Mouse (Mus musculus) brown adipose tissue, adult 24 weeks (tissue): ENCODE measurements around the gene Olfr1256. TPM values are rescaled to one million over a fixed set of nuclear protein-coding genes. Genes with fewer than 3 reads are reported as not detected.

Source experiments
- H3K27ac ChIP-seq: fragments of 200-500 bp; replicated peaks from 2 replicates; pipeline ENCODE4 v1.5.1; 2012; ENCODE audit warnings: low read depth, mild to moderate bottlenecking, low read length
- H3K4me1 ChIP-seq: fragments of 200-500 bp; 2 replicates; pipeline ENCODE4 v1.6.1; 2012; ENCODE audit warnings: low read length, mixed read lengths; ENCODE audit not compliant: control insufficient read depth, insufficient read depth, insufficient read length
- H3K4me3 ChIP-seq: fragments of 200-500 bp; 2 replicates; pipeline ENCODE4 v1.5.1; 2012; ENCODE audit warnings: low read depth, mild to moderate bottlenecking, low read length, moderate library complexity; ENCODE audit not compliant: insufficient read depth
- polyA plus RNA-seq: library from polyadenylated mRNA; stranded (reverse); fragments of >200 nt; gene quantifications from 2 replicates; pipeline ENCODE4 v1.2.4, GENCODE M21; 2012; ENCODE audit not compliant: missing spikeins, insufficient read depth, insufficient read length

The Olfr1256 gene
- polyA plus RNA-seq, result not detected in 2 replicates

DNA sequence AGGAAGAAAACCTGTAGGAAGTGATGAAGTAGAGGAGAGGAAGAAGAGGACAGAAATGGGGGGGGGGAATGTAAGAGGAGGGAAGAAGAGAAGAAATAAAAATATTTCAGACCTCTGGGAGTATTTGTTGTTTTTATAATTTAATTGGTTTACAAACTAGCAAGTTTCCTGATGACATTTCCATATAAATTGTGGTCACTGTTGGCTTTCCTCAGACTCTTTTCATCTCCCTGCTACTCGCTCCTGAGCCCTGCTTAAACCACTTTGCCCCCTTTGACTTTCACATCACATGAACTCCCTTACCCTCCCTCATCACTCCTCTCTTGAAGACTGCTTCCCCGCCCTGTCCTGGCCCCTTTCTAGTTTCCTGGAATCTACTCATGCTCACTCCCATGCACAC is at the start of gene Olfr1256:
Gene Olfr1256 (minus strand): TSS at position 101 of the 400 bp plus-strand sequence.
- Histone ChIP-seq H3K27ac (no peak within 1 kb of the TSS), H3K4me1 (no peaks in the 10 kb centered on the region), H3K4me3 (no peak within 1 kb of the TSS)

DNA sequence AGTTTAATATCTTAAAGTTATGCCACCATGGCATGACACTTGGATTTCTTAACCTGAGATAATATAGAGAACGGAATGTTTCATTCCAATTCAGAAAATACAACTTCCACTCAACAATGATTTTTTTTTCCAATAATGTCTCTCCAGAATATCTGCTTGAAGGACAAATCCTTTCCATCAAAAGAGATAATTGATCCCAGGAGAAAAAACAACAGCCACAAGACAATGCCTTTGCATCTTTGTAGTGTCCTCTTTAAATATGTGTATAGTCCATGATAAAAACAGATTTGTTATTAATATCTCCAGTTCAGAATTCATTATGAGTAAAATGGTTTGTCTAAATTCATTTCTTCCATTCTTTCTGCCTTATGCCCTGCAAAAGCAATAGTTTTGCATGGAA is 36.8 kb upstream of the Olfr1256 start, which contains the start of gene Olfr1257:
Gene Olfr1257 (plus strand): TSS at position 301 of the 400 bp plus-strand sequence.
- Histone ChIP-seq H3K4me3 (no peak within 1 kb of the TSS), H3K4me1 (no peaks in the 10 kb centered on the region), H3K27ac (no peak within 1 kb of the TSS)

DNA sequence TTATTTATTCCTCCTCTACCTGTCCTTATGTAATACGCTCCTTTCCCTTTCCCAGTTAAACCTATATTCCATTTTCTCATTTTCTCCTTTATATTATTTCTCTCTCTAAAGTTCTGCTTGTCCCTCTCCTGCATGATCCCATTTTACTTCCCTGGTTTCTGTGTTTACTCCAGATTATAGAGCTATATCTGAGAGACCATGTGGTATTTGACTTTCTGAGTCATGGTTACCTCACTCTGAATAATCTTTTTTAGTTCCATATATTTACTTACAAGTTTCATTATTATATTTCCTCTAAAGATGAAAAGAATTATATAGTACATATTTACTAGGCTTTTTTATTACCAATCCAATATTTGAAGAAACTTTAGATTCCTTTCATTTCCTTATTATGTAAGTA is 7.9 kb upstream of the Olfr1256 start:
- Histone ChIP-seq H3K4me3 (no peak overlapping the region), H3K27ac (no peak overlapping the region), H3K4me1 (no peaks in the 10 kb centered on the region)

DNA sequence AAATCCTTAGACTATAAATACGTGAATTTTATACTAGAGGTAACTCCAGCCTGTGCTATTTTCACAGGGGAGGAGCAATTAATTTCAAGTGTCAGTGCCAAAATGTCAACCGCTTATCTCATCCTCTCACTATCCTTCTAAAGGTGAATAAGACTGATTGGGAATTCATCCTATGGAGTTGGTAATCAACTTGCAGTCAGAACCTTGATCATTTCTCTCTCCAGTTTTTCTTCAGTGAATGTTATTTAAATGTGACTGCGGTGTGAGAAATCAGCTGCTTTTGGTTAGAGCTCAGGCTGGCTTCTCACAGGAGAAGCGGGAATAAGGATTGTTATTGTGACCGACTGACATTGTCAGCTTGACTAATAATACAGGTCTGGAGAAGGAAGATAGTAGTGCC is 6.8 kb upstream of the Olfr1256 start, which contains the start of gene Olfr48:
Gene Olfr48 (minus strand): TSS at position 101 of the 400 bp plus-strand sequence.
- Histone ChIP-seq H3K4me3 (no peak within 1 kb of the TSS), H3K4me1 (no peaks in the 10 kb centered on the region), H3K27ac (no peak within 1 kb of the TSS)

DNA sequence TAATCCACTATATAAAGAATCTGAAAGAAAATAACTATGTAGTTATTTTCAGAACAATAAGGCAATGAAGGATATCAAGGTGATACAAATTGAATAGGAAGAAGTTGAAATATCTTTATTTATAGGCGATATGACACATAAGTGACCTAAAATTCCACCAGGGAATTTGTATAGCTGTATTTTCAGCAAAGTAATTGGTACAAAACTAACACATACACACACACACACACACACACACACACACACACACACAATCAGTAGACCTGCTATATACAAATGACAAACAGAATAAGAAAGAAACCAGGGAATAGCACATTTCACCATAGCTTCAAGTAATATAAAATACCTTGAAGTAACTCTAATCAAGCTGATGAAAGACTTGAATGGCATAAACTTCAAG is 21.1 kb downstream of the Olfr1256 start:
- no peaks in the 10 kb centered on the region for H3K4me1 ChIP-seq
- H3K4me3 ChIP-seq, result no peak overlapping the region

DNA sequence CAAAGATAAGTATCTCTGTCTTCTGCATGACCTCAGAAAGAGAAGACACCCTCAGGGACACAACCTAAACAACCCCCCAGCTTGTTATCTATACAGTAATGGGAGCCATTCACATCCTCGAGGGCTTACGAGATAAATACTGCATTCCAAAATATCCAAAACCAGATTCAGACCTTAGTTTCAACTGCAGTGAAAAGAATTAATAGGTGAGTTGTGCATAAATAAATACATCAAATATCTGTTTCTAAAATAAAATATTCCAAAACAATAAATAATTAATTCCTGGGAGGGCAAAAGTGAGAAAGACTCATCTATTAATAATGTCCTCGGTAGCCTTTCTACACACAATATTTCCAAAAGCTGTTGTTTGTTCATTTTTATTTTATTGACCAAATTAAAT is 29.6 kb downstream of the Olfr1256 start, which contains the start of gene Olfr1255:
Gene Olfr1255 (plus strand): TSS at position 301 of the 400 bp plus-strand sequence.
- Histone ChIP-seq H3K27ac (no peak within 1 kb of the TSS), H3K4me1 (no peaks in the 10 kb centered on the region), H3K4me3 (no peak within 1 kb of the TSS)

More for the DNA sequence above, 21.1 kb downstream of the Olfr1256 start:
- no peak overlapping the region for H3K27ac ChIP-seq

DNA sequence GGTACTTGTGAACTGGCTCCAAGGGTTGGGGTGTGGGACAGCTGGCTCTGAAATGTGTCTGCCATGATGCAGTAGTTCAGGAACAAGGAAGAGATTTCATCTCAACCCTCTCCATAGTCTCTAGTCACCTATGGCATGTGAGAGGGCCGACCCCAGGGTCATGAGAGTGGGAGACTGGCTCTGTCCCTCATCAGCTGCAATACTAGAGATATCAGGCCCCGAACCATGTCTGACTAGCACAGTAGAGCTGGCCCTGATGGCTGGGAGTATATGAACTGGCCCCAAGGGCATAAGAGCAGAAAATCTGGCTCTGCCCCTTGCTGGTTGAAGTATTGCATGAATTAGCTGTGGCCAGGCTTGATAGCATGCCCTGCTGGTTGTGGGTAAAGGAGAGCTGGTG is 30.6 kb downstream of the Olfr1256 start:
- Histone ChIP-seq H3K4me3 (no peak overlapping the region), H3K27ac (no peak overlapping the region), H3K4me1 (no peaks in the 10 kb centered on the region)

DNA sequence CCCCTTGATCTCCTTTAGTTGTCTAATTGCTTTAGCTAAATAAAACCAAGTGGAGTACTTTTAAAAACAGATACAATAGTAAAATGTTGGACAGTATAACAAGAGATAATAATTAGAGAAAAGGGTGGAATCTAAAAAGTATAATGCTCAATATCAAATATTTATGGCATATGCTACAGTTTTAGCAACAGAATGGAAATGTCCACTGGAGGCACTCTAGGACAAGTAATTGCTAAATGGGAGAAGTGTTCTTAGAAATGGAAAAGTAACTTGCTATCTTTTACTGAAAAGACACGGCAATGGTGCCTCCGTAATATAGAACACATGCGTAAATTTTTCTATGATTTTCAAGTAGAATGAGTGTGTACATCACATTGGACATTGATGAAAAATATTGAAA is 41.8 kb downstream of the Olfr1256 start:
- Histone ChIP-seq H3K4me1 (no peaks in the 10 kb centered on the region), H3K27ac (no peak overlapping the region), H3K4me3 (no peak overlapping the region)

DNA sequence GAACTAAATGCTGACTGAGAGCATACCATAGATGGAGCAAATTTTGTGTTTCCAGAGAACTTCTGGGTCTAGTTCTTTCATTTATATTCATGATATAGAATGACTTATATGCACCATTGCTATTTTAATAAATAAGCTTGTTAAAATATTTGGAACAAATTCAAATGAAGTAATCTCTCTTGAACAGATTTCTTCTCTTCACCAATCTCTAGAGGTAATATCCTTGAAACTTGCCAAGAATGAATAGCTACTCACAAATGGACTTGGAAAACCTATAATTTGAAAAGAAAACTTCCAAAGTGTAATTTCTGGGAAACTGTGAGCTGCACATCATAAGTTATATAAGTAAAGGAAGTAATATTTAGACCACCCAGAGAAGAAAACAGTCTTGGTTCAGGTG is 47.8 kb downstream of the Olfr1256 start, which contains the start of gene Olfr1254:
Gene Olfr1254 (minus strand): TSS at position 101 of the 400 bp plus-strand sequence.
- H3K4me3 ChIP-seq, result no peak within 1 kb of the TSS
- H3K27ac ChIP-seq, result no peak within 1 kb of the TSS
- H3K4me1 ChIP-seq, result no peaks in the 10 kb centered on the region

Other genes with a start within 250 kb of the Olfr1256 start
- not detected in 2 replicates for gene Olfr1246, start 248.4 kb downstream of the Olfr1256 start, polyA plus RNA-seq
- not detected in 2 replicates for gene Olfr1247, start 227.4 kb downstream of the Olfr1256 start, polyA plus RNA-seq
- gene Olfr1248, start 223.3 kb downstream of the Olfr1256 start, polyA plus RNA-seq, result not detected in 2 replicates
- gene Olfr1249, start 206.6 kb downstream of the Olfr1256 start, polyA plus RNA-seq, result not detected in 2 replicates
- gene Olfr1250, start 180.1 kb downstream of the Olfr1256 start, polyA plus RNA-seq, result not detected in 2 replicates
- not detected in 2 replicates for gene Olfr1251, start 169.6 kb downstream of the Olfr1256 start, polyA plus RNA-seq
- gene Olfr1252, start 116.5 kb downstream of the Olfr1256 start, polyA plus RNA-seq, result not detected in 2 replicates
- gene Olfr1253, start 84.5 kb downstream of the Olfr1256 start, polyA plus RNA-seq, result not detected in 2 replicates
- not detected in 2 replicates for gene Olfr1254, start 47.9 kb downstream of the Olfr1256 start, polyA plus RNA-seq
- gene Olfr1255, start 29.5 kb downstream of the Olfr1256 start, polyA plus RNA-seq, result not detected in 2 replicates
- gene Olfr48, start 6.7 kb upstream of the Olfr1256 start, polyA plus RNA-seq, result not detected in 2 replicates
- not detected in 2 replicates for gene Olfr1257, start 36.9 kb upstream of the Olfr1256 start, polyA plus RNA-seq
- not detected in 2 replicates for gene Olfr1258, start 85.8 kb upstream of the Olfr1256 start, polyA plus RNA-seq
- gene Olfr1259, start 107.1 kb upstream of the Olfr1256 start, polyA plus RNA-seq, result not detected in 2 replicates
- gene Olfr1260, start 132.8 kb upstream of the Olfr1256 start, polyA plus RNA-seq, result not detected in 2 replicates
- not detected in 2 replicates for gene Olfr1261, start 149.7 kb upstream of the Olfr1256 start, polyA plus RNA-seq
- gene Olfr1262, start 158.6 kb upstream of the Olfr1256 start, polyA plus RNA-seq, result not detected in 2 replicates
- gene Olfr1263, start 170.6 kb upstream of the Olfr1256 start, polyA plus RNA-seq, result not detected in 2 replicates
- not detected in 2 replicates for gene Olfr1264, start 184.0 kb upstream of the Olfr1256 start, polyA plus RNA-seq
- gene Olfr1265, start 193.8 kb upstream of the Olfr1256 start, polyA plus RNA-seq, result not detected in 2 replicates
- gene Olfr140, start 222.0 kb upstream of the Olfr1256 start, polyA plus RNA-seq, result not detected in 2 replicates